Mouse (Mus musculus) stomach, postnatal 0 days (tissue): ENCODE measurements around the gene Cdc14a.

Experiments used
- CTCF ChIP-seq: IDR thresholded peaks from 2 replicates; pipeline ENCODE4 v1.5.1; 2016; ENCODE audit warnings: antibody characterized with exemption, low read depth, mild to moderate bottlenecking, moderate library complexity
- EP300 ChIP-seq: optimal IDR thresholded peaks from 2 replicates; pipeline ENCODE3; 2016; ENCODE audit warnings: antibody characterized with exemption

- TF ChIP-seq EP300 (no peak), CTCF (no peak)
Measured at GRCm38 (mm10) chr3:116284735-116285134, 139.1 kb downstream of the Cdc14a start.
